Mouse (Mus musculus): ENCODE measurements around the gene Pcsk5. TPM values are rescaled to one million over a fixed set of nuclear protein-coding genes. Genes with fewer than 3 reads are reported as not detected.

Pcsk5 gene
- polyA plus RNA-seq, 1 experiment from 2014 or later, result 1.2 TPM

GRCm38 (mm10) chr19:17836566-17837470, 614 bp downstream of the Pcsk5 start:
- no peak for DNase-seq
- H3K27ac ChIP-seq, result no peak overlapping the region
- no peaks in the 10 kb centered on the region for H3K9me3 ChIP-seq (replicated peaks)
- no peaks in the 10 kb centered on the region for H3K4me1 ChIP-seq (replicated peaks)
- H3K36me3 ChIP-seq, result no peaks in the 10 kb centered on the region
- H3K27me3 ChIP-seq, result peaks cover 39% of the 10 kb centered on the region
- peak overlapping the region; percentile 50 for H3K9ac ChIP-seq
- ATAC-seq (ENCODE audit: low read depth), result peak; percentile 68
- H3K4me2 ChIP-seq, result peak overlapping the region; percentile 65
- peak overlapping the region; percentile 59 for H3K4me3 ChIP-seq (replicated peaks)
- under 1% methylated on average over 72 of the region's 72 CpGs for WGBS (ENCODE audit: insufficient replicate concordance)

- H3K27ac ChIP-seq, result no peak overlapping the region
- no peaks in the 10 kb centered on the region for H3K9me3 ChIP-seq (replicated peaks)
- H3K4me2 ChIP-seq, result peak overlapping the region; percentile 65
- H3K9ac ChIP-seq, result 0 out of 2 replicates have a peak overlapping the region, but pooled peaks have one; percentile 26
- peaks cover 39% of the 10 kb centered on the region for H3K27me3 ChIP-seq
- no peak for ATAC-seq (ENCODE audit: low read depth)
- H3K4me1 ChIP-seq (replicated peaks), result no peaks in the 10 kb centered on the region
- DNase-seq, result no peak
- WGBS (ENCODE audit: insufficient replicate concordance), result 1% methylated on average over 28 of the region's 28 CpGs
- H3K4me3 ChIP-seq (replicated peaks), result peak overlapping the region; percentile 59
- H3K36me3 ChIP-seq, result no peaks in the 10 kb centered on the region
Measured at GRCm38 (mm10) chr19:17835681-17836565, 1.5 kb downstream of the Pcsk5 start.

GRCm38 (mm10) chr19:17834894-17835293, 2.5 kb downstream of the Pcsk5 start:
- H3K4me3 ChIP-seq (replicated peaks), result no peak overlapping the region
- ATAC-seq (ENCODE audit: low read depth) (no peak), DNase-seq (no peak)
- H3K27me3 ChIP-seq, result peaks cover 39% of the 10 kb centered on the region
- no peak overlapping the region for H3K9ac ChIP-seq
- no peaks in the 10 kb centered on the region for H3K4me1 ChIP-seq (replicated peaks)
- H3K4me2 ChIP-seq, result no peak overlapping the region
- H3K27ac ChIP-seq, result no peak overlapping the region
- H3K36me3 ChIP-seq, result no peaks in the 10 kb centered on the region
- no peaks in the 10 kb centered on the region for H3K9me3 ChIP-seq (replicated peaks)

- Histone ChIP-seq H3K9me3 (replicated peaks) (no peaks in the 10 kb centered on the region), H3K4me3 (replicated peaks) (no peak overlapping the region), H3K27ac (no peak overlapping the region), H3K36me3 (no peaks in the 10 kb centered on the region), H3K4me1 (replicated peaks) (no peaks in the 10 kb centered on the region), H3K9ac (no peak overlapping the region), H3K4me2 (no peak overlapping the region), H3K27me3 (peaks cover 17% of the 10 kb centered on the region)
- ATAC-seq (ENCODE audit: low read depth), result no peak
- 80% methylated on average over 2 of the region's 2 CpGs for WGBS (ENCODE audit: insufficient replicate concordance)
- DNase-seq, result no peak
Measured at GRCm38 (mm10) chr19:17831376-17831775, 6.1 kb downstream of the Pcsk5 start.

- H3K9ac ChIP-seq, result no peak overlapping the region
- H3K4me3 ChIP-seq (replicated peaks), result no peak overlapping the region
- no peak overlapping the region for H3K4me2 ChIP-seq
- no peak for ATAC-seq (ENCODE audit: low read depth)
- no peaks in the 10 kb centered on the region for H3K4me1 ChIP-seq (replicated peaks)
- H3K36me3 ChIP-seq, result no peaks in the 10 kb centered on the region
- H3K9me3 ChIP-seq (replicated peaks), result no peaks in the 10 kb centered on the region
- H3K27me3 ChIP-seq, result no peaks in the 10 kb centered on the region
- WGBS (ENCODE audit: insufficient replicate concordance), result 54% methylated on average over 8 of the region's 8 CpGs
- H3K27ac ChIP-seq, result no peak overlapping the region
- DNase-seq, result no peak
Measured at GRCm38 (mm10) chr19:17828414-17828813, 9.0 kb downstream of the Pcsk5 start.

- Histone ChIP-seq H3K4me2 (no peak overlapping the region), H3K27me3 (no peaks in the 10 kb centered on the region), H3K36me3 (no peaks in the 10 kb centered on the region), H3K4me3 (replicated peaks) (no peak overlapping the region), H3K4me1 (replicated peaks) (no peaks in the 10 kb centered on the region), H3K27ac (no peak overlapping the region), H3K9me3 (replicated peaks) (no peaks in the 10 kb centered on the region), H3K9ac (no peak overlapping the region)
- ATAC-seq (ENCODE audit: low read depth), result no peak
- DNase-seq, result no peak
- WGBS (ENCODE audit: insufficient replicate concordance), result 50% methylated on average over 3 of the region's 3 CpGs
Measured at GRCm38 (mm10) chr19:17826694-17827093, 10.7 kb downstream of the Pcsk5 start.

GRCm38 (mm10) chr19:17820046-17820445, 17.4 kb downstream of the Pcsk5 start:
- Histone ChIP-seq H3K36me3 (no peaks in the 10 kb centered on the region), H3K27ac (no peak overlapping the region), H3K4me3 (replicated peaks) (no peak overlapping the region), H3K9ac (no peak overlapping the region), H3K4me1 (replicated peaks) (no peaks in the 10 kb centered on the region), H3K9me3 (replicated peaks) (no peaks in the 10 kb centered on the region), H3K4me2 (no peak overlapping the region), H3K27me3 (no peaks in the 10 kb centered on the region)
- ATAC-seq (ENCODE audit: low read depth) (no peak), DNase-seq (no peak)
- WGBS (ENCODE audit: insufficient replicate concordance), result 61% methylated on average over 2 of the region's 2 CpGs

- 64% methylated on average over 5 of the region's 5 CpGs for WGBS (ENCODE audit: insufficient replicate concordance)
- H3K36me3 ChIP-seq, result no peaks in the 10 kb centered on the region
- DNase-seq (no peak), ATAC-seq (ENCODE audit: low read depth) (no peak)
- no peaks in the 10 kb centered on the region for H3K9me3 ChIP-seq (replicated peaks)
- H3K9ac ChIP-seq, result no peak overlapping the region
- no peaks in the 10 kb centered on the region for H3K4me1 ChIP-seq (replicated peaks)
- H3K4me3 ChIP-seq (replicated peaks), result no peak overlapping the region
- no peak overlapping the region for H3K27ac ChIP-seq
- no peak overlapping the region for H3K4me2 ChIP-seq
- no peaks in the 10 kb centered on the region for H3K27me3 ChIP-seq
Measured at GRCm38 (mm10) chr19:17819081-17819480, 18.4 kb downstream of the Pcsk5 start.

- Histone ChIP-seq H3K27me3 (no peaks in the 10 kb centered on the region), H3K9ac (no peak overlapping the region), H3K4me2 (no peak overlapping the region), H3K9me3 (replicated peaks) (no peaks in the 10 kb centered on the region), H3K27ac (no peak overlapping the region), H3K36me3 (no peaks in the 10 kb centered on the region), H3K4me3 (replicated peaks) (no peak overlapping the region), H3K4me1 (replicated peaks) (0 out of 2 replicates have a peak, but pooled peaks cover 3% of the 10 kb centered on the region)
- ATAC-seq (ENCODE audit: low read depth) (no peak), DNase-seq (no peak)
- 67% methylated on average over 3 of the region's 3 CpGs for WGBS (ENCODE audit: insufficient replicate concordance)
Measured at GRCm38 (mm10) chr19:17815062-17815461, 22.4 kb downstream of the Pcsk5 start.

GRCm38 (mm10) chr19:17813449-17813990, 23.9 kb downstream of the Pcsk5 start:
- WGBS (ENCODE audit: insufficient replicate concordance), result 46% methylated on average over 5 of the region's 5 CpGs
- Histone ChIP-seq H3K9ac (no peak overlapping the region), H3K27ac (no peak overlapping the region), H3K4me1 (replicated peaks) (0 out of 2 replicates have a peak, but pooled peaks cover 3% of the 10 kb centered on the region), H3K9me3 (replicated peaks) (no peaks in the 10 kb centered on the region), H3K4me2 (no peak overlapping the region), H3K27me3 (no peaks in the 10 kb centered on the region), H3K36me3 (no peaks in the 10 kb centered on the region), H3K4me3 (replicated peaks) (no peak overlapping the region)
- ATAC-seq (ENCODE audit: low read depth), result no peak
- DNase-seq, result no peak

- Histone ChIP-seq H3K36me3 (no peaks in the 10 kb centered on the region), H3K4me3 (replicated peaks) (no peak overlapping the region), H3K27me3 (no peaks in the 10 kb centered on the region), H3K9me3 (replicated peaks) (no peaks in the 10 kb centered on the region), H3K4me2 (no peak overlapping the region), H3K9ac (no peak overlapping the region), H3K27ac (no peak overlapping the region), H3K4me1 (replicated peaks) (0 out of 2 replicates have a peak, but pooled peaks cover 3% of the 10 kb centered on the region)
- DNase-seq, result no peak
- 51% methylated on average over 7 of the region's 7 CpGs for WGBS (ENCODE audit: insufficient replicate concordance)
- ATAC-seq (ENCODE audit: low read depth), result no peak
Measured at GRCm38 (mm10) chr19:17812661-17813060, 24.8 kb downstream of the Pcsk5 start.

Measured in liver, embryonic 13.5 days (tissue).